Mouse (Mus musculus): ENCODE measurements around the gene Slc24a3. TPM values are rescaled to one million over a fixed set of nuclear protein-coding genes. Genes with fewer than 3 reads are reported as not detected.

Slc24a3 gene
- polyA plus RNA-seq, 1 experiment from 2014 or later: 5.1 TPM

GRCm38 (mm10) chr2:145385220-145385619, 217.7 kb downstream of the Slc24a3 start:
- Histone ChIP-seq H3K9ac (replicated peaks) (no peak overlapping the region), H3K4me1 (replicated peaks) (no peaks in the 10 kb centered on the region), H3K27me3 (no peaks in the 10 kb centered on the region), H3K27ac (no peak overlapping the region), H3K9me3 (no peaks in the 10 kb centered on the region), H3K4me3 (replicated peaks) (no peak overlapping the region), H3K4me2 (replicated peaks) (no peak overlapping the region), H3K36me3 (no peaks in the 10 kb centered on the region)
- ATAC-seq: no peak
- 89% methylated on average over 3 of the region's 3 CpGs for WGBS

- 67% methylated on average over 1 of the region's 1 CpGs for WGBS
- Histone ChIP-seq H3K27me3 (no peaks in the 10 kb centered on the region), H3K27ac (no peak overlapping the region), H3K4me1 (replicated peaks) (no peaks in the 10 kb centered on the region), H3K9ac (replicated peaks) (no peak overlapping the region), H3K36me3 (no peaks in the 10 kb centered on the region), H3K4me2 (replicated peaks) (no peak overlapping the region), H3K4me3 (replicated peaks) (no peak overlapping the region), H3K9me3 (no peaks in the 10 kb centered on the region)
- no peak for ATAC-seq
Measured at GRCm38 (mm10) chr2:145385773-145386172, 218.2 kb downstream of the Slc24a3 start.

GRCm38 (mm10) chr2:145395804-145396203, 228.2 kb downstream of the Slc24a3 start:
- Histone ChIP-seq H3K4me3 (replicated peaks) (no peak overlapping the region), H3K36me3 (no peaks in the 10 kb centered on the region), H3K4me1 (replicated peaks) (peaks cover 18% of the 10 kb centered on the region), H3K27me3 (no peaks in the 10 kb centered on the region), H3K9ac (replicated peaks) (no peak overlapping the region), H3K9me3 (no peaks in the 10 kb centered on the region), H3K27ac (peak overlapping the region; percentile 57), H3K4me2 (replicated peaks) (no peak overlapping the region)
- 65% methylated on average over 3 of the region's 3 CpGs for whole genome bisulfite sequencing
- no peak; the same call in 1 of the 2 replicates for ATAC-seq

- peak; percentile 62 for ATAC-seq
Measured at GRCm38 (mm10) chr2:145396579-145396978, 229.0 kb downstream of the Slc24a3 start.

GRCm38 (mm10) chr2:145397456-145398206, 230.1 kb downstream of the Slc24a3 start:
- H3K36me3 ChIP-seq: no peaks in the 10 kb centered on the region
- peak; percentile 21; the same call in 1 of the 2 replicates for ATAC-seq
- H3K27me3 ChIP-seq: no peaks in the 10 kb centered on the region
- peaks cover 22% of the 10 kb centered on the region for H3K4me1 ChIP-seq (replicated peaks)
- peak overlapping the region; percentile 57 for H3K27ac ChIP-seq
- H3K4me3 ChIP-seq (replicated peaks): no peak overlapping the region
- no peaks in the 10 kb centered on the region for H3K9me3 ChIP-seq
- WGBS: 45% methylated on average over 10 of the region's 10 CpGs
- H3K9ac ChIP-seq (replicated peaks): no peak overlapping the region
- no peak overlapping the region for H3K4me2 ChIP-seq (replicated peaks)

More at GRCm38 (mm10) chr2:145396579-145396978, 229.0 kb downstream of the Slc24a3 start:
- H3K4me1 ChIP-seq (replicated peaks): peaks cover 22% of the 10 kb centered on the region
- no peak overlapping the region for H3K9ac ChIP-seq (replicated peaks)
- no peaks in the 10 kb centered on the region for H3K9me3 ChIP-seq
- no peaks in the 10 kb centered on the region for H3K36me3 ChIP-seq
- no peak overlapping the region for H3K4me2 ChIP-seq (replicated peaks)
- peak overlapping the region; percentile 57 for H3K27ac ChIP-seq
- H3K4me3 ChIP-seq (replicated peaks): no peak overlapping the region
- 51% methylated on average over 7 of the region's 7 CpGs for WGBS
- no peaks in the 10 kb centered on the region for H3K27me3 ChIP-seq

GRCm38 (mm10) chr2:145401240-145401805, 233.8 kb downstream of the Slc24a3 start:
- Histone ChIP-seq H3K27me3 (no peaks in the 10 kb centered on the region), H3K4me3 (replicated peaks) (no peak overlapping the region), H3K27ac (no peak overlapping the region), H3K9me3 (no peaks in the 10 kb centered on the region), H3K9ac (replicated peaks) (no peak overlapping the region), H3K36me3 (no peaks in the 10 kb centered on the region), H3K4me2 (replicated peaks) (no peak overlapping the region), H3K4me1 (replicated peaks) (peaks cover 39% of the 10 kb centered on the region)
- 57% methylated on average over 6 of the region's 6 CpGs for WGBS
- 0 out of 2 replicates have a peak, but pooled peaks have one; percentile 21 for ATAC-seq

- no peak overlapping the region for H3K4me2 ChIP-seq (replicated peaks)
- H3K9me3 ChIP-seq: no peaks in the 10 kb centered on the region
- H3K4me3 ChIP-seq (replicated peaks): no peak overlapping the region
- H3K27me3 ChIP-seq: no peaks in the 10 kb centered on the region
- no peak overlapping the region for H3K27ac ChIP-seq
- peaks cover 37% of the 10 kb centered on the region for H3K4me1 ChIP-seq (replicated peaks)
- 86% methylated on average over 2 of the region's 2 CpGs for WGBS
- H3K9ac ChIP-seq (replicated peaks): no peak overlapping the region
- no peak for ATAC-seq
- no peaks in the 10 kb centered on the region for H3K36me3 ChIP-seq
Measured at GRCm38 (mm10) chr2:145401996-145402395, 234.4 kb downstream of the Slc24a3 start.

- Histone ChIP-seq H3K9me3 (no peaks in the 10 kb centered on the region), H3K27me3 (no peaks in the 10 kb centered on the region), H3K4me3 (replicated peaks) (no peak overlapping the region), H3K4me2 (replicated peaks) (0 out of 2 replicates have a peak overlapping the region, but pooled peaks have one; percentile 2), H3K27ac (peak overlapping the region; percentile 22), H3K4me1 (replicated peaks) (peaks cover 26% of the 10 kb centered on the region), H3K9ac (replicated peaks) (no peak overlapping the region), H3K36me3 (no peaks in the 10 kb centered on the region)
- WGBS: 18% methylated on average over 11 of the region's 11 CpGs
- ATAC-seq: peak; percentile 75
Measured at GRCm38 (mm10) chr2:145404818-145405531, 237.4 kb downstream of the Slc24a3 start.

GRCm38 (mm10) chr2:145405746-145406145, 238.2 kb downstream of the Slc24a3 start:
- no peak for ATAC-seq

GRCm38 (mm10) chr2:145417738-145418137, 250.2 kb downstream of the Slc24a3 start:
- Histone ChIP-seq H3K4me1 (replicated peaks) (peaks cover 11% of the 10 kb centered on the region), H3K27me3 (no peaks in the 10 kb centered on the region), H3K27ac (no peak overlapping the region), H3K9ac (replicated peaks) (no peak overlapping the region), H3K4me2 (replicated peaks) (no peak overlapping the region), H3K4me3 (replicated peaks) (no peak overlapping the region), H3K9me3 (no peaks in the 10 kb centered on the region), H3K36me3 (no peaks in the 10 kb centered on the region)
- ATAC-seq: no peak
- 96% methylated on average over 2 of the region's 2 CpGs for WGBS

More at GRCm38 (mm10) chr2:145405746-145406145, 238.2 kb downstream of the Slc24a3 start:
- Histone ChIP-seq H3K27me3 (no peaks in the 10 kb centered on the region), H3K9me3 (no peaks in the 10 kb centered on the region), H3K4me1 (replicated peaks) (peaks cover 26% of the 10 kb centered on the region), H3K4me2 (replicated peaks) (no peak overlapping the region), H3K36me3 (no peaks in the 10 kb centered on the region), H3K9ac (replicated peaks) (no peak overlapping the region), H3K4me3 (replicated peaks) (no peak overlapping the region), H3K27ac (peak overlapping the region; percentile 22; the same call in 1 of the 2 replicates)
- 48% methylated on average over 4 of the region's 4 CpGs for WGBS

GRCm38 (mm10) chr2:145419078-145419477, 251.5 kb downstream of the Slc24a3 start:
- H3K4me3 ChIP-seq (replicated peaks): no peak overlapping the region
- no peak overlapping the region for H3K27ac ChIP-seq
- H3K4me1 ChIP-seq (replicated peaks): peaks cover 11% of the 10 kb centered on the region
- no peak overlapping the region for H3K9ac ChIP-seq (replicated peaks)
- H3K4me2 ChIP-seq (replicated peaks): no peak overlapping the region
- H3K36me3 ChIP-seq: no peaks in the 10 kb centered on the region
- H3K27me3 ChIP-seq: no peaks in the 10 kb centered on the region
- 87% methylated on average over 2 of the region's 2 CpGs for WGBS
- H3K9me3 ChIP-seq: no peaks in the 10 kb centered on the region
- ATAC-seq: no peak
